Mouse (Mus musculus): ENCODE data around the gene Gm10382. TPM values are rescaled to one million over a fixed set of nuclear protein-coding genes. Genes with fewer than 3 reads are reported as not detected.

Gene Gm10382
- polyA plus RNA-seq, 1 experiment = 0.15 TPM

DNA sequence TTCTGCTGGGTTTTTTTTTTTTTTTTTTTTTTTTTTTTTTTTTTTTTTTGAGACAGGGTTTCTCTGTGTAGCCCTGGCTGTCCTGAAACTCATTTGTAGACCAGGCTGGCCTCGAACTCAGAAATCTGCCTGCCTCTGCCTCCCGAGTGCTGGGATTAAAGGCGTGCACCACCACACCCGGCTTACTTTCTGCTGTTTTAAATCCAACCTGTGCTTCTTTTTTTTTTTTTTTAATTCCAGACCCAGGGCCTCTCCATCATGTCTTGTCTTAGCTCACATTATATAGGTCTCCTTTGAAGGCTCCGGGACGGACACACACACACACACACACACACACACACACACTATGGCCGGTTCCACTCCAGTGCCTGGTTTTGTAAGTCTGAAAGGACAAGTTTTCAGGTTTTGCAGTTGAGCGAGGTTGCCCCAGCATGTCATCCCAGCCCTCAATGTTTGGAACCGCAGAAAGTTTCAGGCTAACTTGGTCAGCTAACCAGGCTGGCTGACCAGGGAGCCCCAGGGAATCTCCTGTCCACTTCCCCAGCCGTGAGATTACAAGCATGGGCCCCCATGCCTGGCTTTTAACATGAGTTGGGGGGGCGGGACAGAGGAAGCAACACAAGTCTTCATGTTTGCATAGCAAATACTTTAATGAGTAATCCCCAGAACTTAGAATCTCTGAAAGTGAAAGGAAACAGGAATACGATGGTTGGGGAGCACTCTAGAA, 31.4 kb upstream of the Gm10382 start:
- Histone ChIP-seq H3K4me3 (ENCODE audit: low read depth, low read length) (no peak overlapping the region), H3K4me1 (ENCODE audit: control insufficient read depth, insufficient read depth, insufficient read length, low read length) (peaks cover 6% of the 10 kb centered on the region; the same call in 1 of the 2 replicates), H3K27ac (ENCODE audit: insufficient read depth, low read depth, low read length) (no peak overlapping the region), H3K27me3 (ENCODE audit: control insufficient read depth, insufficient read depth, low read length) (no peaks in the 10 kb centered on the region), H3K36me3 (ENCODE audit: control insufficient read depth, insufficient read depth, low read length) (no peaks in the 10 kb centered on the region)
- WGBS = 76% methylated on average over 12 of the region's 12 CpGs
- TF ChIP-seq CTCF (IDR thresholded peaks at IDR 0.05; ENCODE audit: extremely low read depth, insufficient read length, insufficient replicate concordance, low read depth, low read length) = no peak
- no peak for TF ChIP-seq POLR2A (IDR thresholded peaks at IDR 0.05; ENCODE audit: low read depth, low read length)

DNA sequence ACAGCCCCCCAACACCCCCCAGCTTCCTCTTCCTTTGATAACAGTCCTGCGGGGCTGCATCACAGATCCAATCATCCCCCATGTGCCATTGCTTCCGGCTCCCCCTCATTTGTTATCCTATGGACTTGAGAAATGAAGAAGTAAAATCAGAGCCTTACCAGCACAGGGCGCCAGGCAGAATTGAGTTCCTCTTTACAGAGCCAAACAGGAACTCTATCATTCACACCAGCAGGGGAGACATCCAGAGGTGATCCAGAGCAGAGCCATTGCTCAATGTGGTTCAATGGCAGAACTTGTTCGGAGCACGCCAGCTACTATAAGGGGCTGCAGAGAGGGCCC, 30.9 kb upstream of the Gm10382 start:
- peaks cover 6% of the 10 kb centered on the region; the same call in 1 of the 2 replicates for H3K4me1 ChIP-seq (ENCODE audit: control insufficient read depth, insufficient read depth, insufficient read length, low read length)
- 61% methylated on average over 5 of the region's 5 CpGs for WGBS
- no peaks in the 10 kb centered on the region for H3K36me3 ChIP-seq (ENCODE audit: control insufficient read depth, insufficient read depth, low read length)
- TF ChIP-seq CTCF (IDR thresholded peaks at IDR 0.05; ENCODE audit: extremely low read depth, insufficient read length, insufficient replicate concordance, low read depth, low read length) (no peak), POLR2A (IDR thresholded peaks at IDR 0.05; ENCODE audit: low read depth, low read length) (no peak)
- H3K27ac ChIP-seq (ENCODE audit: insufficient read depth, low read depth, low read length) = no peak overlapping the region
- no peaks in the 10 kb centered on the region for H3K27me3 ChIP-seq (ENCODE audit: control insufficient read depth, insufficient read depth, low read length)
- no peak overlapping the region for H3K4me3 ChIP-seq (ENCODE audit: low read depth, low read length)

DNA sequence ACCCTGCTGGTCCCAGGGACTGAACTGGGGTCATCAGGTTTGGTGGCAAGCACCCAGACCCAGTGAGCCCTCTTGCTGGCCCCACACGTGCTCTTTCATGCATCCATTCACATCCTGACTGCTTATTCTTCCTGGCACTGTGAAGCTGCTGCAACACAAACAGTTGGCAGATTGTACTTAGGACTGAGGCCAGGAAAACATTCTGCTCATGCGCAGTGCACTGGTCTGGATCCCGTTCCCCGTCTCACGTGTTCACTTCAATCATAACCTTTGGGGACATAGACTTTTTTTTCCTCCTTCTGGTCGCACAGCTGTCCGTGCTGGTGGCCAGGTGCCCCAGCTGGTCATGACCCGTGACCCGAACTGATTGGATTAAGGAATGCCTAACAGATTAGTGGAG, 28.6 kb upstream of the Gm10382 start:
- no peak overlapping the region for H3K4me3 ChIP-seq (ENCODE audit: low read depth, low read length)
- no peak overlapping the region for H3K27ac ChIP-seq (ENCODE audit: insufficient read depth, low read depth, low read length)
- WGBS = 30% methylated on average over 9 of the region's 9 CpGs
- TF ChIP-seq CTCF (IDR thresholded peaks at IDR 0.05; ENCODE audit: extremely low read depth, insufficient read length, insufficient replicate concordance, low read depth, low read length) = no peak
- H3K4me1 ChIP-seq (ENCODE audit: control insufficient read depth, insufficient read depth, insufficient read length, low read length) = peaks cover 12% of the 10 kb centered on the region; the same call in 1 of the 2 replicates
- no peaks in the 10 kb centered on the region for H3K27me3 ChIP-seq (ENCODE audit: control insufficient read depth, insufficient read depth, low read length)
- H3K36me3 ChIP-seq (ENCODE audit: control insufficient read depth, insufficient read depth, low read length) = no peaks in the 10 kb centered on the region

DNA sequence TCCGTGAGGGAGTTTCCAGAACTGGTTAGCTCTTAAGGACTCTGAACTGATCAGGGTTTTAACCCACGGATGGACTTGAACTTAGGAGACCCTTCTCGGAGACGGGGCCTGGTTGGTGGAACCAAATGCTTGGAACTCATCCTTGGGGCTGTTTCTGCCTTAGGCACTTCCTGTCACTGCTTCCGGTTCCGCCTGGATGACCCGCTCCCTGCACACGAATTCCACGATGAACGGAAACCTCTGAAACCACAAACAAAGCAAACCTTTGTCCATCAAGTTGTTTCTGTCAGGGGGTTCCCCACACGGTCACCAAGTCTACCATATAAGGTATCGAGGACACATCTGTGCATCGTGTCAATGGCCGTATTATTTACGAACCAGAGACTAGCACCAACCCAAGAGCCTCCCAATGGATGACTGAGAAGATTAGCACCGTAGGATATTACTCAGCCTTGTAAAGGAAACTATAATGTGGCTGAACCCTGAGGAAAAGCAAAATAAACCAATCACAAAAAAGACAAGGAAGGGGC, 28.1 kb upstream of the Gm10382 start:
- Histone ChIP-seq H3K27me3 (ENCODE audit: control insufficient read depth, insufficient read depth, low read length) (no peaks in the 10 kb centered on the region), H3K4me3 (ENCODE audit: low read depth, low read length) (no peak overlapping the region), H3K4me1 (ENCODE audit: control insufficient read depth, insufficient read depth, insufficient read length, low read length) (peaks cover 12% of the 10 kb centered on the region; the same call in 1 of the 2 replicates), H3K27ac (ENCODE audit: insufficient read depth, low read depth, low read length) (no peak overlapping the region), H3K36me3 (ENCODE audit: control insufficient read depth, insufficient read depth, low read length) (no peaks in the 10 kb centered on the region)
- WGBS = 69% methylated on average over 16 of the region's 16 CpGs
- TF ChIP-seq CTCF (IDR thresholded peaks at IDR 0.05; ENCODE audit: extremely low read depth, insufficient read length, insufficient replicate concordance, low read depth, low read length) (no peak), POLR2A (IDR thresholded peaks at IDR 0.05; ENCODE audit: low read depth, low read length) (no peak)

DNA sequence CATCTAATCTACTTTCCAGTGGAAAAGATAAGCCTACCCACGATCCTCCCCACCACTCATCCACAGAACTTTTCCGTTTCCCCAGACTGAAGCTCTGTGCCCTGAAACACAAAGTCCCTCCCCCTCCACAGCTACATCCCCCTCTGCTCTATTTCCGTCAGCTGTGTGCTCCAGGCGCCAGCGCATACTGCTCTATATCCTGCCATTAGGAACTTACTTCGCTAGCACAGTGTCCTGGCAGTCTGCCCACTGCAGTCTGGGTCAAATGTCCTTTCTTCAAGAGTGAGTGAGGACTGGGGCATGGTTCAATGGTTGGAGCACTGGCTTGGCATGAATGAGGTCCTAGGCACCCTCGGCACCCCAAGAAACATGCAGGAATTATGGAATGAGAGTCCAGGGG, 25.2 kb upstream of the Gm10382 start:
- no peak overlapping the region for H3K4me3 ChIP-seq (ENCODE audit: low read depth, low read length)
- TF ChIP-seq POLR2A (IDR thresholded peaks at IDR 0.05; ENCODE audit: low read depth, low read length) (no peak), CTCF (IDR thresholded peaks at IDR 0.05; ENCODE audit: extremely low read depth, insufficient read length, insufficient replicate concordance, low read depth, low read length) (no peak)
- H3K4me1 ChIP-seq (ENCODE audit: control insufficient read depth, insufficient read depth, insufficient read length, low read length) = peaks cover 12% of the 10 kb centered on the region; the same call in 1 of the 2 replicates
- no peak overlapping the region for H3K27ac ChIP-seq (ENCODE audit: insufficient read depth, low read depth, low read length)
- no peaks in the 10 kb centered on the region for H3K27me3 ChIP-seq (ENCODE audit: control insufficient read depth, insufficient read depth, low read length)
- 52% methylated on average over 7 of the region's 7 CpGs for WGBS
- no peaks in the 10 kb centered on the region for H3K36me3 ChIP-seq (ENCODE audit: control insufficient read depth, insufficient read depth, low read length)

DNA sequence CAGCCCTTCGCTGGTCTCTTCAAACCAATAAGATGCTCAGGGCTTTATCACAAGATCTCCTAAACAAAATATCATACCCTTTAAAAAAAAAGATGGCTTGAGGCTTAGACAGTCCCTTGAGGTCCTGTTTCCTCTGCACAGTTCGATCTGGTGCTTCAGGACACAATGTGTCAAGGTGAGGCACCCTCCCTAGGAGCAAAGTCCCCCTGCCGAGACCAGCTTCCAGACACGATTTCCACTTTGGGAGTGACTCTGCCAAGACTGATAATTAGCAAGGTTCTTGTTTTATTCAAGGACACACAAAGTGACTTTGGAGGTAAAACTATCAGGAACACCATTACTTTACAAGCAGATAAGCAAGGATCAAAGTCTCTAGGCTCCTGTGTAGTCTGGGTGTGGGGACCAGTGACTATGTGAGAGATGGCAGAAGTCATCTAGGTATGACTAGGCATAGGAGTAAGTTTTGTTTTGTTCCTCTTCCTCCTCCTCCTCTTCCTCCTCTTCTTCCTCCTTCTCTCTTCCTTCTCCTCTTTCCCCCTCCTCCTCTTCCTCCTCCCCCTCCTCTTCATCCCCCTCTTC, 24.2 kb upstream of the Gm10382 start:
- Histone ChIP-seq H3K36me3 (ENCODE audit: control insufficient read depth, insufficient read depth, low read length) (no peaks in the 10 kb centered on the region), H3K27me3 (ENCODE audit: control insufficient read depth, insufficient read depth, low read length) (no peaks in the 10 kb centered on the region), H3K4me3 (ENCODE audit: low read depth, low read length) (no peak overlapping the region), H3K4me1 (ENCODE audit: control insufficient read depth, insufficient read depth, insufficient read length, low read length) (peaks cover 12% of the 10 kb centered on the region; the same call in 1 of the 2 replicates), H3K27ac (ENCODE audit: insufficient read depth, low read depth, low read length) (peak overlapping the region; percentile 37; the same call in 1 of the 2 replicates)
- WGBS = 25% methylated on average over 4 of the region's 4 CpGs
- TF ChIP-seq CTCF (IDR thresholded peaks at IDR 0.05; ENCODE audit: extremely low read depth, insufficient read length, insufficient replicate concordance, low read depth, low read length) (no peak), POLR2A (IDR thresholded peaks at IDR 0.05; ENCODE audit: low read depth, low read length) (no peak)

DNA sequence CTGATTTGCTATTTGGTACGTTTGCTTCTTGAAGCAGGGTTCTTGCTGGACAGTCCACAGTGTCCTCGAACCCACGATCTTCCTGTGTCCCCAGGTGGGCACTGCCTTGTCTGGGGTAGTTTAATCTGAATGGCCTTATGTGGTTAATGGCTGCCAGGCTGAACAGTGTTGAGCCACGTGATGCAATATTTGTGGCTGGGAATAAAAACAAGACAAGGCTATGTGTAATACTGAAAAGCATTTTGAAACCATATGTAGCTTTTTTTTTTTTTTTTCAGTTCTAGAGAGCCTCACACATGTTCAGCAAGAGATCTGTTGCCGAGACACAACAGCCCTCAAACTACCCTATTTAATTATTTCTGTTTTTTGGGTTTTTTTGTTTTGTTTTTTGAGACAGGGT, 21.0 kb upstream of the Gm10382 start:
- H3K27ac ChIP-seq (ENCODE audit: insufficient read depth, low read depth, low read length) = no peak overlapping the region
- H3K36me3 ChIP-seq (ENCODE audit: control insufficient read depth, insufficient read depth, low read length) = no peaks in the 10 kb centered on the region
- WGBS = 64% methylated on average over 5 of the region's 5 CpGs
- no peak for TF ChIP-seq CTCF (IDR thresholded peaks at IDR 0.05; ENCODE audit: extremely low read depth, insufficient read length, insufficient replicate concordance, low read depth, low read length)
- TF ChIP-seq POLR2A (IDR thresholded peaks at IDR 0.05; ENCODE audit: low read depth, low read length) = no peak
- no peaks in the 10 kb centered on the region for H3K27me3 ChIP-seq (ENCODE audit: control insufficient read depth, insufficient read depth, low read length)
- peaks cover 7% of the 10 kb centered on the region; the same call in 1 of the 2 replicates for H3K4me1 ChIP-seq (ENCODE audit: control insufficient read depth, insufficient read depth, insufficient read length, low read length)
- H3K4me3 ChIP-seq (ENCODE audit: low read depth, low read length) = no peak overlapping the region
